Mouse (Mus musculus): ENCODE results near the gene Tra2a.

- no peak for TF ChIP-seq CTCF (IDR thresholded peaks at IDR 0.05; ENCODE audit: low read depth)
- TF ChIP-seq EP300 (optimal IDR thresholded peaks at IDR 0.05): no peak
Observed at GRCm38 (mm10) chr6:49195188-49195587, 68.6 kb downstream of the Tra2a start.

Measured in stomach, postnatal 0 days (tissue).